Mouse (Mus musculus) CH12.LX (cell line): ENCODE data around the gene AB124611. TPM values are rescaled to one million over a fixed set of nuclear protein-coding genes. Genes with fewer than 3 reads are reported as not detected.

ENCODE experiments used
- DNase-seq: peaks from one replicate; pipeline ENCODE4 v3.0.0-alpha.2; 2013; ENCODE audit errors: extremely low read depth
- H3K27ac ChIP-seq: 2 replicates; pipeline ENCODE4 v1.5.1; 2012; ENCODE audit warnings: low read depth, mild to moderate bottlenecking, control low read depth, moderate library complexity; ENCODE audit not compliant: insufficient read depth
- H3K27me3 ChIP-seq: replicated peaks from 2 replicates; pipeline ENCODE3; 2012; ENCODE audit warnings: inconsistent platforms
- H3K36me3 ChIP-seq, 2 experiments: replicated peaks in 1 of 2; 2 replicates each; pipeline versions ENCODE3 to v1.6.1; 2012; ENCODE audit warnings: inconsistent platforms in 1 of 2, low read length in 1 of 2, mild to moderate bottlenecking in 1 of 2, mixed read lengths in 1 of 2, moderate library complexity in 1 of 2; ENCODE audit not compliant: control insufficient read depth in 1 of 2, insufficient read depth in 1 of 2
- H3K4me1 ChIP-seq, 2 experiments: 2 replicates each; pipeline ENCODE4 v1.6.1; 2012; ENCODE audit warnings: inconsistent platforms in 1 of 2, moderate library complexity in 1 of 2; ENCODE audit not compliant: insufficient read depth in 2 of 2, control insufficient read depth in 1 of 2
- H3K4me2 ChIP-seq: 2 replicates; pipeline ENCODE4 v1.6.1; 2012; ENCODE audit warnings: low read depth, mild to moderate bottlenecking, control low read depth; ENCODE audit not compliant: poor library complexity, insufficient read depth, severe bottlenecking
- H3K4me3 ChIP-seq, 3 experiments: fragments of 150-350 bp in 1 of 3; sonication (generic) in 1 of 3; replicated peaks in 1 of 3; 2 replicates each; pipeline versions ENCODE3 to v1.5.1; 2011 to 2012; ENCODE audit warnings: low read depth in 2 of 3, low read length in 2 of 3, mild to moderate bottlenecking in 2 of 3, moderate library complexity in 2 of 3, control low read depth in 1 of 3, improper control_type of control experiment in 1 of 3, inconsistent platforms in 1 of 3, mixed read lengths in 1 of 3; ENCODE audit not compliant: poor library complexity in 1 of 3
- H3K79me2 ChIP-seq: replicated peaks from 2 replicates; pipeline ENCODE4 v1.6.1; 2012; ENCODE audit warnings: mild to moderate bottlenecking, moderate library complexity; ENCODE audit not compliant: control insufficient read depth, poor library complexity, insufficient read depth, severe bottlenecking; ENCODE audit errors: extremely low read depth
- H3K9ac ChIP-seq: 2 replicates; pipeline ENCODE4 v1.6.1; 2012; ENCODE audit warnings: low read depth, mild to moderate bottlenecking, control low read depth, moderate library complexity; ENCODE audit not compliant: insufficient read depth
- H3K9me3 ChIP-seq: replicated peaks from 2 replicates; pipeline ENCODE3; 2012; ENCODE audit warnings: low read length, inconsistent platforms, mixed read lengths
- CHD2 ChIP-seq: IDR thresholded peaks from 2 replicates; pipeline ENCODE4 v1.6.1; 2011; ENCODE audit warnings: low read length, improper control_type of control experiment
- E2F4 ChIP-seq: IDR thresholded peaks from 2 replicates; pipeline ENCODE4 v1.6.1; 2011; ENCODE audit warnings: low read depth, low read length, improper control_type of control experiment; ENCODE audit not compliant: insufficient replicate concordance
- ELF1 ChIP-seq: IDR thresholded peaks from 2 replicates; pipeline ENCODE4 v1.6.1; 2014; ENCODE audit warnings: low read depth, mild to moderate bottlenecking, inconsistent platforms, low read length, improper control_type of control experiment
- IRF4 ChIP-seq: IDR thresholded peaks from 2 replicates; pipeline ENCODE4 v1.6.1; 2014; ENCODE audit warnings: low read depth, mild to moderate bottlenecking, inconsistent platforms, low read length, improper control_type of control experiment
- KAT2A ChIP-seq: IDR thresholded peaks from 2 replicates; pipeline ENCODE4 v1.6.1; 2012; ENCODE audit warnings: low read length, improper control_type of control experiment, inconsistent platforms; ENCODE audit not compliant: insufficient replicate concordance
- MAZ ChIP-seq: IDR thresholded peaks from 2 replicates; pipeline ENCODE4 v1.6.1; 2012; ENCODE audit warnings: low read depth, mild to moderate bottlenecking, inconsistent platforms, low read length, improper control_type of control experiment, moderate library complexity
- MXI1 ChIP-seq: IDR thresholded peaks from 2 replicates; pipeline ENCODE4 v1.6.1; 2011; ENCODE audit warnings: mild to moderate bottlenecking, low read depth, low read length, improper control_type of control experiment
- MYC ChIP-seq: IDR thresholded peaks from 2 replicates; pipeline ENCODE4 v1.6.1; 2011; ENCODE audit warnings: low read depth, mild to moderate bottlenecking, improper control_type of control experiment, low read length
- NRF1 ChIP-seq: IDR thresholded peaks from 2 replicates; pipeline ENCODE4 v1.6.1; 2014; ENCODE audit warnings: low read depth, mild to moderate bottlenecking, inconsistent platforms, low read length, improper control_type of control experiment, moderate library complexity
- POLR2AphosphoS2 ChIP-seq: IDR thresholded peaks from 2 replicates; pipeline ENCODE4 v1.6.1; 2011; ENCODE audit warnings: low read depth, low read length, improper control_type of control experiment
- RAD21 ChIP-seq: IDR thresholded peaks from 2 replicates; pipeline ENCODE4 v1.6.1; 2011; ENCODE audit warnings: low read depth, mild to moderate bottlenecking, low read length, improper control_type of control experiment, moderate library complexity
- SIN3A ChIP-seq: IDR thresholded peaks from 2 replicates; pipeline ENCODE4 v1.6.1; 2012; ENCODE audit warnings: low read length, improper control_type of control experiment, inconsistent platforms
- TBP ChIP-seq: conservative IDR thresholded peaks from 2 replicates; pipeline ENCODE4 v1.6.1; 2011; ENCODE audit warnings: low read depth, low read length, improper control_type of control experiment
- UBTF ChIP-seq: IDR thresholded peaks from 2 replicates; pipeline ENCODE4 v1.6.1; 2012; ENCODE audit warnings: low read depth, mild to moderate bottlenecking, inconsistent platforms, low read length, improper control_type of control experiment, moderate library complexity
- USF1 ChIP-seq: IDR thresholded peaks from 2 replicates; pipeline ENCODE4 v1.6.1; 2014; ENCODE audit warnings: low read depth, mild to moderate bottlenecking, inconsistent platforms, low read length, improper control_type of control experiment
- ZC3H11A ChIP-seq: IDR thresholded peaks from 2 replicates; pipeline ENCODE4 v1.6.1; 2012; ENCODE audit warnings: low read depth, mild to moderate bottlenecking, inconsistent platforms, low read length, improper control_type of control experiment
- ZKSCAN1 ChIP-seq: IDR thresholded peaks from 2 replicates; pipeline ENCODE4 v1.6.1; 2012; ENCODE audit warnings: low read depth, inconsistent platforms, low read length, improper control_type of control experiment, borderline replicate concordance
- ZMIZ1 ChIP-seq: IDR thresholded peaks from 2 replicates; pipeline ENCODE4 v1.6.1; 2012; ENCODE audit warnings: low read depth, mild to moderate bottlenecking, inconsistent platforms, low read length, improper control_type of control experiment
- dilution Hi-C: fragments of 300-500 bp; cut with MboI; formaldehyde crosslinking; loops from 2 replicates; pipeline ENCODE4 v1.14.3; 2020; ENCODE audit warnings: low sequenced_read_pairs; ENCODE audit not compliant: extremely low pct_unique_long_range_greater_than_20kb, extremely low pct_ligation_motif_present
- in situ Hi-C: fragments of 300-500 bp; cut with MboI; formaldehyde crosslinking; loops from 3 replicates; pipeline ENCODE4 v1.14.3; 2019; ENCODE audit warnings: low sequenced_read_pairs, low pct_ligation_motif_present, low pct_unique_long_range_greater_than_20kb, mixed read lengths
- polyA plus RNA-seq: library from polyadenylated mRNA; unstranded; fragments of >175 nt; gene quantifications from 2 replicates; pipeline ENCODE4 v1.2.1, GENCODE M21; 2012; ENCODE audit warnings: low read depth; ENCODE audit not compliant: insufficient read length
- total RNA-seq, 2 experiments: library from RNA; depleted of rRNA; stranded (reverse); fragments of 300-350 nt in 1 of 2; fragments of >200 nt in 1 of 2; gene quantifications; 2 replicates each; pipeline ENCODE4 v1.2.3; 2012 to 2014

The AB124611 gene
- total and polyA plus RNA-seq, 3 experiments, result 0.89 to 2.1 (median 1.5) TPM

GRCm38 (mm10) chr9:21565004-21565586, 39.1 kb downstream of the AB124611 start:
- Histone ChIP-seq H3K4me2 (no peak overlapping the region), H3K27me3 (no peaks in the 10 kb centered on the region), H3K9me3 (no peaks in the 10 kb centered on the region), H3K79me2 (peaks cover 10% of the 10 kb centered on the region), H3K4me1 (peaks cover 13 to 45% of the 10 kb centered on the region in 2 experiments), H3K9ac (no peak overlapping the region), H3K27ac (no peak overlapping the region), H3K4me3 (no peak overlapping the region), H3K36me3 (peaks cover 19 to 66% of the 10 kb centered on the region in 2 experiments)
- TF ChIP-seq MYC, result no peak
- TF ChIP-seq CHD2, result no peak
- TF ChIP-seq KAT2A, result no peak
- TF ChIP-seq SIN3A, result no peak
- no peak for TF ChIP-seq UBTF
- TF ChIP-seq ELF1, result no peak
- TF ChIP-seq MXI1, result no peak
- no peak for TF ChIP-seq ZKSCAN1
- no peak for TF ChIP-seq RAD21
- no peak for TF ChIP-seq E2F4
- no peak for TF ChIP-seq IRF4
- TF ChIP-seq MAZ, result no peak
- no peak for TF ChIP-seq ZMIZ1
- in situ Hi-C loops, result no loop called here
- dilution Hi-C loops, result no loop called here
- no peak for DNase-seq

GRCm38 (mm10) chr9:21566538-21566937, 40.6 kb downstream of the AB124611 start:
- no peak overlapping the region for H3K9ac ChIP-seq
- H3K9me3 ChIP-seq, result no peaks in the 10 kb centered on the region
- no peak overlapping the region for H3K27ac ChIP-seq
- H3K27me3 ChIP-seq, result no peaks in the 10 kb centered on the region
- TF ChIP-seq UBTF (no peak), USF1 (no peak), ELF1 (no peak), POLR2AphosphoS2 (no peak), NRF1 (no peak), TBP (no peak), ZC3H11A (no peak)
- in situ Hi-C loops (no loop called here), dilution Hi-C loops (no loop called here)
- peaks cover 13 to 45% of the 10 kb centered on the region in 2 experiments for H3K4me1 ChIP-seq
- H3K79me2 ChIP-seq, result peaks cover 4% of the 10 kb centered on the region
- DNase-seq, result no peak
- H3K4me3 ChIP-seq, result no peak overlapping the region
- H3K36me3 ChIP-seq, result peaks cover 25 to 65% of the 10 kb centered on the region in 2 experiments
- no peak overlapping the region for H3K4me2 ChIP-seq
